In genomic region chr15:32339426-32339825, GRCm38 (mm10) we compare ENCODE assay signal across 18 mouse cellular contexts.
DNase-seq lines count a peak whose midpoint lies in the region; ATAC-seq and TF ChIP-seq lines count a peak whose summit lies in the region.
"Had no signal": no experiment of that assay in that cellular context is flagged by ENCODE, and none has a peak within 500 bp of the region (broad histone marks: within the 10 kb centered on the region; RNA-seq: fewer than 3 reads in every experiment).

No protein-coding gene starts in this region.

- no peak for TF ChIP-seq CTCF in kidney, adult 2 months (conservative IDR thresholded peaks at IDR 0.05; ENCODE audit: insufficient read depth, insufficient read length, low read depth, low read length)
- no peak for TF ChIP-seq CTCF in Patski (IDR thresholded peaks at IDR 0.05)

- in situ Hi-C loops in Patski (cut with MboI; ENCODE audit: low pct_unique_long_range_greater_than_20kb): no loop called here

- 44% methylated on average over 5 of the region's 5 CpGs for WGBS in forebrain, embryonic 15.5 days
- WGBS in forebrain, embryonic 11.5 days: 49% methylated on average over 5 of the region's 5 CpGs
- WGBS in kidney, adult 2 months: 39% methylated on average over 5 of the region's 5 CpGs

- POLR2A ChIA-PET in Patski (lab: Charles Lee): interaction anchor here (0.6 to 1.9 kb wide), 3 partner anchors 11 to 94 kb away, joined by 3 to 4 read pairs (median 3); no protein-coding TSS in a partner anchor

- H3K9me3 ChIP-seq in forebrain, embryonic 15.5 days: no peaks in the 10 kb centered on the region
- no peaks in the 10 kb centered on the region for H3K9me3 ChIP-seq in forebrain, embryonic 11.5 days (ENCODE audit: control insufficient read depth, low read length)
- H3K9me3 ChIP-seq: embryonic facial prominence, embryonic 12.5 days; limb, embryonic 15.5 days; midbrain, embryonic 13.5 days had no signal

- no peak overlapping the region for H3K9ac ChIP-seq in forebrain, embryonic 15.5 days (replicated peaks)
- H3K9ac ChIP-seq in forebrain, embryonic 11.5 days (ENCODE audit: low read length): no peak overlapping the region
- H3K9ac ChIP-seq: embryonic facial prominence, embryonic 12.5 days; hindbrain, embryonic 14.5 days; limb, embryonic 15.5 days; liver, postnatal 0 days; midbrain, embryonic 13.5 days had no signal

- H3K4me2 ChIP-seq in forebrain, embryonic 15.5 days (replicated peaks): no peak overlapping the region
- no peak overlapping the region for H3K4me2 ChIP-seq in forebrain, embryonic 11.5 days (ENCODE audit: low read depth, low read length, severe bottlenecking)
- H3K4me2 ChIP-seq: embryonic facial prominence, embryonic 12.5 days; hindbrain, embryonic 14.5 days; limb, embryonic 15.5 days; midbrain, embryonic 13.5 days had no signal

- 0 out of 2 replicates have a peak, but pooled peaks have one; percentile 19 for ATAC-seq in forebrain, embryonic 15.5 days (replicated peaks)
- ATAC-seq in forebrain, embryonic 11.5 days (replicated peaks; ENCODE audit: low FRiP score): no peak
- ATAC-seq in Patski: peak; percentile 80
- ATAC-seq: intestine, postnatal 0 days; liver, postnatal 0 days; midbrain, embryonic 13.5 days had no signal

- peaks cover 16% of the 10 kb centered on the region for H3K4me1 ChIP-seq in forebrain, embryonic 15.5 days
- no peaks in the 10 kb centered on the region; the same call in 1 of the 2 replicates for H3K4me1 ChIP-seq in forebrain, embryonic 11.5 days (replicated peaks; ENCODE audit: control insufficient read depth, insufficient read depth, low read length)
- H3K4me1 ChIP-seq in kidney, adult 2 months (ENCODE audit: control insufficient read depth, insufficient read depth, low read length): peaks cover 9% of the 10 kb centered on the region

- intact Hi-C loops in heart, postnatal 14 days (cut with DNase I): no loop called here
- intact Hi-C loops in left cerebral cortex, postnatal 14 days (cut with DNase I): no loop called here

- no peak for DNase-seq in forebrain, embryonic 11.5 days (ENCODE audit: low spot score)
- peak; percentile 30 for DNase-seq in kidney, adult 2 months
- no peak for DNase-seq in kidney, postnatal 4 days
- no peak for DNase-seq in Patski (ENCODE audit: low read depth, low spot score)
- DNase-seq in heart, postnatal 14 days: peak; percentile 21
- DNase-seq in left cerebral cortex, postnatal 14 days (ENCODE audit: low spot score in 2 of 2): no peak
- DNase-seq: adrenal gland, postnatal 25 days; B cell, adult 2 months; cerebellum, postnatal 10 days; layer of hippocampus, adult 9-11 months; liver, postnatal 0 days; thymus, postnatal 25 days had no signal

- no peaks in the 10 kb centered on the region for H3K36me3 ChIP-seq in forebrain, embryonic 15.5 days
- no peaks in the 10 kb centered on the region for H3K36me3 ChIP-seq in forebrain, embryonic 11.5 days (ENCODE audit: control insufficient read depth, insufficient read depth, low read length)
- no peaks in the 10 kb centered on the region for H3K36me3 ChIP-seq in kidney, adult 2 months (ENCODE audit: control insufficient read depth, insufficient read depth, low read length)
- H3K36me3 ChIP-seq: embryonic facial prominence, embryonic 12.5 days; limb, embryonic 15.5 days; midbrain, embryonic 13.5 days had no signal

- CTCF ChIA-PET in Patski (lab: Charles Lee): interaction anchor here (0.8 to 1.8 kb wide), 3 partner anchors 10 to 93 kb away, joined by 3 to 10 read pairs (median 3); no protein-coding TSS in a partner anchor

- no peak overlapping the region for H3K27ac ChIP-seq in forebrain, embryonic 15.5 days (replicated peaks)
- no peak overlapping the region for H3K27ac ChIP-seq in forebrain, embryonic 11.5 days (ENCODE audit: low read depth, low read length)
- no peak overlapping the region for H3K27ac ChIP-seq in kidney, adult 2 months (ENCODE audit: insufficient read depth, low read depth, low read length)
- H3K27ac ChIP-seq: hindbrain, embryonic 14.5 days; limb, embryonic 15.5 days; midbrain, embryonic 13.5 days had no signal

- no peak overlapping the region for H3K4me3 ChIP-seq in forebrain, embryonic 15.5 days
- no peak overlapping the region for H3K4me3 ChIP-seq in forebrain, embryonic 11.5 days (ENCODE audit: low read depth, low read length)
- no peak overlapping the region for H3K4me3 ChIP-seq in kidney, adult 2 months (ENCODE audit: insufficient read depth, low read depth, low read length)
- H3K4me3 ChIP-seq: embryonic facial prominence, embryonic 12.5 days; limb, embryonic 15.5 days; midbrain, embryonic 13.5 days had no signal

- no peaks in the 10 kb centered on the region for H3K27me3 ChIP-seq in forebrain, embryonic 15.5 days
- H3K27me3 ChIP-seq in forebrain, embryonic 11.5 days (ENCODE audit: control insufficient read depth, insufficient read depth, low read length): no peaks in the 10 kb centered on the region
- H3K27me3 ChIP-seq in kidney, adult 2 months (replicated peaks; ENCODE audit: control insufficient read depth, insufficient read depth, low read length): no peaks in the 10 kb centered on the region
- no peaks in the 10 kb centered on the region for H3K27me3 ChIP-seq in Patski
- H3K27me3 ChIP-seq: embryonic facial prominence, embryonic 12.5 days; limb, embryonic 15.5 days; midbrain, embryonic 13.5 days had no signal

- TF ChIP-seq POLR2A in kidney, adult 2 months (IDR thresholded peaks at IDR 0.05; ENCODE audit: low read depth, low read length): no peak

Comparison
In these comparisons a context has a peak if more than half of its experiments do, and no peak if none do; other contexts are left out.
1. DNase-seq: peak in kidney, adult 2 months (single experiment) and heart, postnatal 14 days (2 of 2); none in forebrain, embryonic 11.5 days (single experiment), kidney, postnatal 4 days (0 of 2), Patski (single experiment) and left cerebral cortex, postnatal 14 days (0 of 2).